Mouse (Mus musculus): Measurements from ENCODE around the gene Fmo4.

GRCm38 (mm10) chr1:162796441-162796840, 17.3 kb downstream of the Fmo4 start:
- TF ChIP-seq CTCF (IDR thresholded peaks at IDR 0.05): no peak
- TF ChIP-seq POLR2A (IDR thresholded peaks at IDR 0.05; ENCODE audit: insufficient read depth, low read depth, low read length): no peak
